Mouse (Mus musculus) ovary, postnatal 36 days (tissue): ENCODE data around the gene Cfap45.

Source experiments
- DNase-seq: peaks from one replicate; pipeline ENCODE4 v3.0.0; 2022; ENCODE audit warnings: low spot score, mixed read lengths

Cfap45 gene

DNA sequence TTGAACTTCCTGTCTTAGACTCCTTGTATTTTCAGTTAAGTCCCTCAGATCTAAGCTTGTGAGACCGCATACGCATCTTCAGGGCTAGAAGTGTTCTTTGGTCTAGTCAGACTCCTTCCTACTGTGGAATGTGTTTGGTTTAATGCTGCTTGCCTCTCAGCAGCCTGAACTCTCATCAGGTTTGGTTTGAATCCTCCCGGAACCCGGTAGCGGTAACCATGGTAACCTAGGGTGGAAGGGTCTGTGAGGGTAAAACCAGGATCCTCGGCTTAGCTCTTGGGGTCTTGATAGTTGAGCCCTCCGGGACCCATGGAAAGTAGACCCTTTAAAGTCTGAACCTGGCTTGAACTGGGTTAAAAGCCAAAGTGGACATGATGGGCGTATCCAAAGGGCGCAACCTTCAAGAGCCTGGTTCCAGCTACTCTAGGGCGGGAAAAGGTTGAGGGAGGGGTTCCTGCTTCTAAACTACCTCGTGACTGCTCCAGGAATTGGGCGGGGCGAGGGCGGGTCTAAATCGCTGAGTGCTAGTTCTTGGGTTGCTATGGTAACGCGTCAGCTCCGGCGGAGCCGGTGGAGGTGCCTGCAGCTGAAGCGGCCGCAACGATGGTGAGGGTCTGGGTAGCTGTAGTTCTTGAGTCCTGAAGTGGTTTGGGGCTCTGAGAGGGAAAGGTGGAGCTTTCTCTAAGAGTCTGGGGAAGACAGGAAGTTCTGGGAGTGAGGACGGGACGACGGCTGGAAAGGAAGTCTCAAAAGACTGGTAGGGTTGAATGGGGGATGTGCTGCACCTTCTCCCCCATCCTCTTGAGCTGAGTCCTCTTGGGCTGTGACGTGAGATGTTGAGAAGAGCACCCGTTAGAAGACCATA lies at the start of gene Cfap45:
TSS of gene Cfap45 (plus strand) at position 226 of the 865 bp plus-strand sequence.
- DNase-seq, result peak; percentile 80

DNA sequence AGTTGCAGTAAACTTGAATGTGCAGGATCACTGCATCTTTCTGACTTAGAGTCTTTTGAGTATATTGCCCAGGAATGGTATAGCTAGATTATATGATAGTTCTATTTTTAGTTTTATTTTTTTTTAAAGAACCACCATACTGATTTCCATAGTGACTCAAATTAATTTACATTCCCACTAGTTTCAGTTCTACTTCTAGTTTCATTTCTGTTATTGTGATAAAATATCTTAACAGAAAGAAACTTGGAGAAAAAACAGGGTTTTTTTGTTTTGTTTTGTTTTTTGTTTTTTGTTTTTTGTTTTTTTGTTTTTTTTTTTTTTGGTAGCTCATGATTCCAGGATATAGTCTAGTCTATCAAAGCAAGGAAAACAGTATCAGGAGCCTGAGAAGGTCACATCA lies 47.7 kb upstream of the Cfap45 start:
- DNase-seq, result no peak

DNA sequence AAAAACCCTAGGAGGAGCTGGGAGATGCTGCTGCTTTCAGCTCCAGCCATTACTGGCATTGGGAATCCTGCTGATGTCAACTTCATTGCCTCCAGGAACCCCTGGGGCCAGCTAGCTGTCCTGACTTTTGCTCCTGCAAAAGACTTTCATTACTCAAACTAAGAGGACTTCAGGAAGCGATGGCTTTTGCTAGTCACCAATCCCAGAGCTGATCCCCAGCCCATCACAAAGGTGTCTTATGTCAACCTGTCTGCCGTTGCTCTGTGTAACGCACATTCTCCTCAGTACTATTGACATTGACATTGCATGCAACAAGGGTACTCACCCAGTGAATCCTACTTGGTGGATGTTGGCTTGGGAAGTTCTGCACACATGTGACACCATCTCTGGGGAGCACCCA lies 46.4 kb upstream of the Cfap45 start:
- DNase-seq, result no peak

DNA sequence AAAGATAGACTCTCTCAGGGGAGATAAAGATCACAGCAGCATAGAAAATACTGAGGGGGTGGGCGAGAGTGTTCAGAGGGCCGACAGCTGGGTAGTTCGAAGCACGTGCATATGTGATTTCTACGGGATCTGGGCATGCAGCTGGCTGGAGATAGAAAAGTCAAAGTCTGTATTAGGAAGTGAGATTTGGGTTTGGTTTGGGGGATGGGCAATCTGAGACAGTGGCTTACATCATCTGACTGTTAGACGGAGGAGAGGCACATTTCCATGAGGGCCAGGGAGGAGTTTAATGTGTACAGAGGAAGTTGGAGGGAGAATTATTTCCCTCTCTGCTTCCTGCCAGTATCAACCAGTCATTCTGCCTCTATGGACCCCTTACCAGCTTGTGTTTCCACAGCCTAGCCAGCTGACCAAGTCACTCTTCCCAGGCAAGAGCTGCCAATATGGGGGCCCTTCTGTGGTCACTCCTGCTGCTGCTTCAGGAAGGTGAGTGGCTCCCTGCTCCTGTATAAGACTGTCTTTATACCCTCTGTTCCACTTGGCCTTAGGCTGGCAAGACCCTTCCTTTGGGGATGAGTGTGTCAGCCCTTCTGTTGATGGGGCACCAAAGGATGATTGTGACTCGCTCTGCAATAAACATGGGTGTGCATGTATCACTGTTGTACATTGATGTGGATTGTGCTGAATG lies 45.4 kb upstream of the Cfap45 start, which contains the start of gene Slamf9:
TSS of gene Slamf9 (plus strand) at position 305 of the 688 bp plus-strand sequence.
- no peak for DNase-seq

DNA sequence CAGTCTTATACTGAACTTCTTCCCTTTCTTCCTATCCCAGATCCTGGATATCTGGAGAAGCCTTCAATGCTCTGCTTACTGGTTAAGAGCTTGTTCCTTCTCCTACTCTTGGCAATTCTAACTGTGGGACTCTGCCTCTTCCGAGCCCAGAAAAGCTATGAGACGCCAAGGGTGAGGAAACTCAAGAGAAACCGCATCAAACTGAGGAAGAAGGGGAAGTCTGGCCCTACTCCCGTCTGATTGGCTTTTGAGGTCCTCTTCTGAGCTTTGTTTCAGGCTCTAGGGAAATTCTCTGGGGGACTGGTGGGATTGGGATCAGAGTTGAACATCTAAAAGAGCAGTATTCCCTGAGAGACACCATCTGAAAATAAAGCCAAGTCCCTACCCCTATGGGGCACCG lies 42.6 kb upstream of the Cfap45 start:
- no peak for DNase-seq

DNA sequence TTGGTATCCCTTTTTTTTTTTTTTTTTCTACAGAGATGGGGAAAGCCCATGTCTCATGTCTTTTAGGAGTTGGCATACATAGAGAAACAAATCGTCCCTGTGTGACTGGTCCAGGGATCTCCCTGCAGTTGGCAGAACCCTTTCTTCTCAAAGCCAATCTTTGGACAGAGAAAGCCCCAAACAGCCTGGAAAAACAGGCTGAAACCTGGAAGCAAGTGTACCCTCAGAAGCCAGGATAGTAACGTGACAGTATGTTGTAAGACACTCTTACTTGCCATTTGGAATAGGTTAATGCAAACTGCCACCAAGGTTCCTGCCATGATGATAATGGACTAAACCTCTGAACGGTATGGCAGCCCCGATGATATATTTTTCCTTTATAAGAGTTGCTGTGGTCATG lies 40.2 kb upstream of the Cfap45 start:
- no peak for DNase-seq

DNA sequence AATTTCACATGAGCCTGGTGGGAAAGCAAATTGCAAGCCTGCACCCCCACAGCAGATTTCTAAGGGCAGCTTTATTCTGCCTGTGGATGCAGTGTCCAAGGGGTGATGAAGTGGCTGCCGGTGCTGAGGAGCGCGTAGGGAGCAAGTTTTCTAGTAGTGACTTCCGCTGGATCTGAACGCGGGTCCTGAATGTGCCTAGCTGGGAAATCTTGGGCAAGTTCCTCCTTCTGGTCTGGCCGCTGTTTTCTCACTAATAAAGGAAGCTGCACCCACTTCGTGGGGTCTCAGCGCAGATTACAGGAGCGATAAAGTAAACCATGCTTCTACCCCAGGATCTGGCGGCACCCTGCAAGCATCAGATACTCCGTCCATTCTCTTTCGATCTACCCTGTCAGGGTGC lies 39.5 kb upstream of the Cfap45 start:
- DNase-seq, result no peak

DNA sequence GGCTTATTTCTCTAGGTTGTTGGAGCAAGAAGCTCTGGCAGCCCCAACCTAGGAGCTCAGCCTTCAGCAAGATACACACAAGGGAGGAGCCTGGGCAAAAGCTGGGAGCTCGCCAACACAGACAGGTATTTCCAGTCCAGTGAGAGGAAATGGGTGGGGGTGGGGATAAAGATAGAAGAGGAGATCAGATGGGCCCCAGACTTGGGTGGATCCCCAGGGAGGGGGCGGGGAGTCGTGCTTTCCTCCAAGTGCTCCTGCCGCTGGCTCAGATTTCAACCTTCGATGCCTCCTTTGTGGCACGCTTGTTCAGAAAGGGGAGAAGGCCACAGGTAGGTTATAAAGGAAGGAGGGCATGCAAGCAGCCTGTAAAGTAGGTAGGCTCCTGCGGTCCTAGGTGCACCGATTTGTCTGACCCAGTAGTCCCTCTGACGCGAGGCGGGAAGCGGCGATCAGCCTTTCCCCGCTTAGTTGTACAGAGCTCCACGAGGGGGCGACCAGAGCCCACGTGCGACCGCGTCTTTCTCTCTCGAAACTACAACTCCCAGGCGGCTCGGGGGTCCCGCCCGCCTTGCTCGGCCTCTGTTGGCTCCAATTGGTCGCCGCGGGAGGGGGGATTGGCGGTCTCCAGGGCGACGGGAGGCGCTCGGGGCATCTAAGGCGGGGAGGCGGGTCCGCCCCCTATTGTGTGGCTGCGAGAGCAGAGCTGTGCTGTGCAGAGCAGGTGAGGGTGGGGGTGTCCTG lies 38.9 kb upstream of the Cfap45 start, which contains the start of gene Igsf9:
TSS of gene Igsf9 (plus strand) at position 249 of the 741 bp plus-strand sequence.
- DNase-seq, result peak; percentile 91

DNA sequence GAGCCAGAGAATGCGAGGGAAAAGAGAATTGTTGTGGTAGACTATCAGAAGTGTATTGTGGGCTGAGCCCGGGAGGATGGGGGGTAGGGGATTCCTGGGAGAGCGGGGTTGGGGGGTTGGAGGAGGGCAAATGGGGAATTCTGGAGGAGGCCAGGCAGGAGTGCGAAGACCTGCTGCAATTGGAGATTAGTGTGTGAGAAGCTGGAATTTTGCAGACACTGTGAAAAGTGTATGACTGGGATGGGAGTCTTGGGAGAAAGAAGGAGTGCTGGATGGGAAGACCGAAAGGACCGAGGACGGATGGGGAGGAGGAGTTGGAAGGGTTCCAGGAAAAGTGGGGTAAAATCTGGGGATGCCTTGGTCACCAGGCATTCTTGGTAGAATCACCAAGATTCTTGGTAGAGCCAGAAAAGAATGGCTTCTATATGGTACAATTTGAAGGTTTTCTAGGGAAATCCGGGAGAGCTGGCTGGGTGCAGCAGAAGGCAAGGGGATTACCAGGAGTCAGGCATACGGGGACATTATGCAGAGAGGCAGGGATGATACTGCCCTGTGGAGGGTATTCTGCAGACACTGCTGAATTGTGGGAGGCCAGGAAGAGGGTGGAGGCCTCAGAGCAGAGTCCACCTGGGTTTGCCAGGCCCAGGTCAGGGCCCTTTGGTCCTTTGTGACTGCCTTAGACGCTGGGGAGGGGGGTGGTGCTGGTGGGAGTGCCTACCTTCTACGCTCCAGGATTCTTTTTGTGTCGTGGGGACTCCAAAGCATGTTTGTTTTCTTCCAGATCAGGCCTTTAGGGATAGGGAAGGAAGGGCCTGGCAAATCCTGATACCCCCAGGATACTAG lies 37.9 kb upstream of the Cfap45 start:
- DNase-seq, result no peak

DNA sequence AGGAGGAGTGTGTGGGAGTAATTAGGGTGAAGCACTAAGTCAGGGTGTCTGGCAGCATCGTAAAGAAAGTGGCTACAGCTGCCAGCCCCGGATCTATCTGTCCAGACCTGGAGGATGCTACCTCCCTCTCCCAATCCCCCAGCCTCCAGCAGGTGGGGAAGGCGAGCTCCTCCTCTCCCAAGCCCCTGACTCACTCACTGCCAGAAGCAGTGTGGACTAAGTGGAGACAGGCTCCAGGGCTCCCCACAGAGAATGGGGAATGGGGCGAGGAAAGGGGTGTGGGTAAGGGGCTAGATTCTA lies 37.3 kb upstream of the Cfap45 start:
- DNase-seq, result no peak

DNA sequence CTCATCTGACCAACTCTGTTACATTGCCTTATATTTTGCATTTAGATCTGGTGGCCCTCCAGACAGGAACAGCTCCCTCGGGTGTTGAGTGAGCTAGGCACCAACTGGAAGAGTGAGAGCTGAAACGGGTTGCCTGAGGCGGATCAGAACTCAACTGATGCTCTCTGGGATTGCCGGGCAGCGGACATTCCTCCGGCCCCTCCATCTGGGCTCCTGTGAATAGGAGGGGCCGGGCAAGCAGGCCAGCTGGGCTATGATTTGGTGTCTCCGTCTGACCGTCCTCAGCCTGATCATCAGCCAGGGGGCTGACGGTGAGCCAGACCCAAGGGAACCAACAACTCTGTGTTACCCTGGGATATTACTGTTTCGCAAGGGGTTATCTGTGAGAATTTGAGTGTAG lies 36.4 kb upstream of the Cfap45 start:
- DNase-seq, result no peak

DNA sequence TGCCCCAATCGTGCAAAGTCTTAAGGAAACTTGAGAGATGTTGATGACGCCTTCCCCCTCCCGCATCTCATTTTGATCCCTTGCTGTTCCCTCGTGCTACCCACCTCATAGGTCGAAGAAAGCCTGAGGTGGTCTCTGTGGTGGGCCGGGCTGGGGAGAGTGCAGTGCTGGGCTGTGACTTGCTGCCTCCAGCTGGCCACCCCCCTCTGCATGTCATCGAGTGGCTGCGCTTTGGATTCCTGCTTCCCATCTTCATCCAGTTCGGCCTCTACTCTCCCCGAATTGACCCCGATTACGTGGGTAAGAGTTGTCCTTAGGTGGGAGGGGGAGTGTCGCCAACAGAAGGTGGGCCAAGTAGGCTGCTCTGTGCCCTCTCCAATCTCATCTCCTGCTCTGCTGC lies 35.9 kb upstream of the Cfap45 start:
- no peak for DNase-seq

DNA sequence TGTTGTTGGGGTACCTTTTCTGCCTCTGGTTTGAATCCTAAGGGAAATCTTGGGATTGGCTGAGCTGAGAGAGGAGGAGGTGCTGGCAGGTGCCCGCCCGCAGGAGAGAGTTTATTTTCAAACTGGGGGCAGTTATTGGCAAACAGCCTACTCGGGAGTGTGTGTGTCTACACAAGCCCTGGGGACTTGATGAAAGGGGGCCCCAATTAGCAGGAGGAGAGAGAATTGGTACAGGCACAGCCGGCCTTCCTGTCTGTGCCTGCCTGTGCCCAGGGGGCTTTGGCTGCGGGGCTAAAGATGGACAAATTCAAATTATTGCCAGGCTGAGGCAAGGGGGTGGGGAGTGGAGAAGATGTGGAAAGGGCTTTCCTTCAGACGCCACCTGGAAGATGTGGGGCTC lies 34.8 kb upstream of the Cfap45 start:
- DNase-seq, result no peak

DNA sequence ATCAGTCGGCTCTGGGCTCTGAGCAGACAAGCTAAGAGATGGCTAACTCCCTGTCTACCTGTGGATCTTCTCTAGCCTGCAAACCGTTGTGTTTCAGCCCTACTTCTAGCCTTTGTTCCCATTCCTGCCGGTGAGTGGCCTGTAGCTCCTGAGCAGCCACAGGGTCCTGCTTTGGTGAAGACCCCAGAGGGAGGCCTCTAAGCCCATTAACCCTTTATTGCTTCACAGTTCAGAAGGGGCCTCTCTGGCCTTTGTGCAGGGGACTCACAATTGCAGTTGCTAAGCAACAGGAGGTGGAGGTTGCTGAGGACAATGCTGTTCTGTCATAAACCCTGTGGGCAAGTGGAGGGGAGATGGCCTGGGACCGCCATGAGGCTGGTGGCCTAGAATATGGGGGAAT lies 34.4 kb upstream of the Cfap45 start:
- no peak for DNase-seq

DNA sequence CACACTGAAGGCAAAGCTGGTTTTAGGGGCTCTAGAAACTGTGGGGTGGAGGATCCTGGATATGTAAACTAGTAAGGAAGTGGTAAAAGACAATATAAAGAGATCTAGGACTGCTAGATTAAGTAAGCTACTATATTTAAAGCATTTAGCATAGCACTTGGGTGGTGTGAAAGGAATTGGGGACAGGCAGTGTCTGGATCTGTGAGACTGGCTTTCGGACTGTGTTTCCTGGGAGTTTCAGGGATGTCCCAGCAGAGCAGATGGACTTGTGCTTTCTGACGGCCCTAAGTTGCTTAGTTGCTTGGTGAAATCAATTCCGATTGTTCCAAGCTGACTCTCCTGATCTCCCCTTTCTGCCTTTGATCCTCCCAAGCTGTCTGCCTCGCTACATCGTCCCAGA lies 34.0 kb upstream of the Cfap45 start:
- no peak for DNase-seq

DNA sequence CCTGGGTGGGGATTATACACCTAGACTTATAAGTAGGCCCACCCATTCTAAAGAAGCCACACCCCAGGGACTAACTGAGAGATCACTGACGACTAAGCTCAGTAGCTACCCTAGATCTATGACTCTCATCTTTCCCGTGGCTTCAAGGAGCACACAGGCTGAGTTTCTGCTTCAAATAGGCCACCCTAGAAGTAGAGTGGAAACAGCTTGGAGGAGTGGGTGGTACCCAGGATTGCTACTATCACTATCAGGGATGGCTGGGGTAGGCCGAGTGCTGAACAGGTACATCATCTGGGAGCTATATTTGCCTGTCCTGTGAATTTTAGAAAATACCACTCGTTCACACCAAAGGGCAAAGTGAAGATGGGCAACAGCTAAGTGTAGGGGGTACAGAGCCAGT lies 32.7 kb upstream of the Cfap45 start:
- DNase-seq, result no peak

DNA sequence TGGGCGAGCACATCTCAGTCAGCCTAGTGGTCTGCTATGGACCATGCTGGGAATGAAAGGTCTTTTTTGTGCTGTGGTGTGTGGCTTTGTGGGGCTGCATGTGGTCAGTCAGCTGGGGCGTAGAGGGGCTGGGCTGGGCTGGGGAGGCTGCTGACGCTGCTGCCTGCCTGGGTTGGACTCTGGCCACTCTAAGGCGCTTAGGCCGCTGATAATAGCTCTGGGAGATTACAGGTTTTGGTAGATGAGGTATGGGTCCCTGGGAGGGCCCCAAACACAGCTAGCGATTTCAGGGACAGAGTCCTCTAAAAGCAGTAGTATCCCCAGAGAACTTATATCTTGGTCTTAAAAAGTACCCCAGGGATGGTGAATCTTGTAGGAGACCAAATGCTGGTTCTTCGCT lies 31.8 kb upstream of the Cfap45 start:
- DNase-seq, result no peak

DNA sequence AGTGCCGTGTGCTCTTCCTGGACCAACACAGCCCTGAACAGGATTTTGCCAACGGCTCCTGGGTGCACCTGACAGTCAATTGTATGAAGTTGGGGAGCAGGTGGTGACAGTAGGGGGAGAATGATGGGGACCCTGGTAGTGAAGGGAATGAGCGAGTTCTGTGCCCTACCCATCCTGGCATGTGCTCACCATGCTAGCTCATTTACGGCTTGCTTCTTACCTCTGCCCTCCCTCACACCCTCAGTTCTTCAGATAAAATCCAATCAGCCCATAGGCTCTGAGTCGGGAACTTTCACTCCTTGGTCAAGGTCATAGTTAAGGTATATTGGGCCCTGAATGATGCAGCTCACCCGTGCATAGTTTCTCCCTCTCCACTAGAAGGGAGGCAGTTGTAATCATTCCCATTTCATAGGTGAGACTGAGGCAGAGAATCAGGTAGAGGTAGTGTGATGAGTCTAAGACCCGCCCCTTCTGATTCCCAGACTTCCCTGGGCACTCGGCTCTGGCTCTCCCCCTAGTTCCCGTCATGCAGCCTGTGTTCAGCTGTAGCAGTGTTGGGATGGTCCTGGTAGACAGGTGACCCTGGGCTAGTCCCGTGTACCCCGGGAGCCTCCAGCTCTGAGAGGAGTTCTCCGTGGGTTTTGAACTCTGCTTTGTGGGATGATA lies 30.9 kb upstream of the Cfap45 start:
- no peak for DNase-seq

DNA sequence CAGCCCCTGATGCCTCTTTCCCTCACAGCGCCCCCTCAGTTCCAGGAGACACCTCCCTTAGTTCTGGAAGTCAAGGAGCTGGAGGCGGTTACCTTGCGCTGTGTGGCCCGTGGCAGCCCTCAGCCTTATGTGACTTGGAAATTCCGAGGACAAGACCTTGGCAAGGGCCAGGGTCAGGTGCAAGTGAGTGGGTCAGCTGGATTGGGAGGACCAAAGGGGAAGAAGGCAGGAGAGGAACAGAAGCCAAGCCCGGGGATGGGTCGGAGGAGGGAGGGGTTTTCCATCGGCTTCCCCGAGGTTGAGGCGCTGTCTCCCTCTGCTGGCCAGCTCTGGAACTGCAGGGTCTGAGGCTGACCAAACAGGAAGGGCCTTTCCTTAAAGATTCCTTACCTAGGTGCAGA lies 30.3 kb upstream of the Cfap45 start:
- peak; percentile 87 for DNase-seq

DNA sequence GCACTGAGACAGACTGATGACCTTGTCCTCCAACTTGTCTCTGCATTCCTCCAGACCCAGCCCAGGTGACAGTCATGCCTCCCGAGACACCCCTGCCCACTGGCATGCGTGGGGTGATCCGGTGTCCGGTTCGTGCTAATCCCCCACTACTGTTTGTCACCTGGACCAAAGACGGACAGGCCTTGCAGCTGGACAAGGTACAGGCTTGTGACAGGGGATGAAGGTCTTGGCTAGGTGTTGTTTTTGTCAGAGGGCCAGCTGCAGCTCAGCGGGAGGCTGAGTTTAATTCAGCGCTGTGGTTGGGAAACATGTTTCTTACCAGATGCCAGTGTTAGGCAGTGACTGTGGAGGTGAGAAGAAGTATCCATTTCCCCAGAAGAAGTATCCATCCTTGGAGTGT lies 28.6 kb upstream of the Cfap45 start:
- no peak for DNase-seq

DNA sequence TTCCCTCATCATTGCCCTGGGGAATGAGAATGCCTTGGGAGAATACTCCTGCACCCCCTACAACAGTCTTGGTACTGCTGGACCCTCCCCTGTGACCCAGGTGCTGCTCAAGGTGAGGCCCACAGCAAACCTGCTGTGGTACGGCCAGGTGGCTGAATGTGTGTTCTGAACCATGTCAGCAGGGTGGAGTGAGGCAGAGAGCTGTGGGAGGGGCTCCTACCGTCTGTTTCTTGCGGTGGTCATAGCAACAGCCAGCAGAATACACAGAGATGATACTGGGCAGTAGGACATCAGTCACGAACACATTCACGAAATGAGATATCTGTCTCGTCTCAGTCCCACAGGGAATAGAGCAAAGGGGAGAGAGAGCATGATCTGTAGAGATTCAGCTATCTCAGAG lies 27.1 kb upstream of the Cfap45 start:
- DNase-seq, result no peak
